Mouse (Mus musculus): ENCODE results near the gene Fbxo11. TPM values are rescaled to one million over a fixed set of nuclear protein-coding genes. Genes with fewer than 3 reads are reported as not detected.

Fbxo11 gene
- polyA plus RNA-seq, 1 experiment = 9.3 TPM

DNA sequence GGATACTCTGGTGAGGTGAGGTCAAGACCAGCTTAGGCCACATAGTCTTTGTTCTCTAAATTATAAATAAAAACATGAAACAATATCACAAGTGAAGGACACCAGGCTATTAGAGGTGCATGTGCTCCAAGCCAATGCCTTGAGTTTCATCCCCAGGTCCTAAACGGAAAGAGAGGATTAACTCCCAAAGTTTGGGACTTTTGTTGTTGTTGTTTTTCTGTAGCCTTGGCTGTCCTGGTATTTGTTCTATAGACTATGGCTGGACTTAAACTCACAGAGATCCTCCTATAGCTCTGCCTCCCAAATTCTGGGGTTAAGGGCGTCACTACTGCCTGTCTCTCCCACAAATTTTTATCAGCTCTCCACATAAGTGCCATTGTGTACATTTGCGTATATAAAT lies 32.5 kb upstream of the Fbxo11 start:
- H3ac ChIP-seq (ENCODE audit: control insufficient read depth, insufficient read length, low read depth) = no peak overlapping the region
- no peaks in the 10 kb centered on the region for H3K79me3 ChIP-seq (ENCODE audit: low read depth)
- TF ChIP-seq CEBPB (IDR thresholded peaks at IDR 0.05; ENCODE audit: low read depth) (no peak), MYOD1 (IDR thresholded peaks at IDR 0.05; ENCODE audit: control insufficient read depth, insufficient read length, low read depth) (no peak), MAX (IDR thresholded peaks at IDR 0.05) (no peak), CTCF (IDR thresholded peaks at IDR 0.05; ENCODE audit: control insufficient read depth, insufficient read depth, insufficient read length) (no peak), USF1 (IDR thresholded peaks at IDR 0.05; ENCODE audit: low read depth) (no peak), MYOG (IDR thresholded peaks at IDR 0.05; ENCODE audit: control insufficient read depth, extremely low read depth, insufficient read length) (no peak), FOSL1 (IDR thresholded peaks at IDR 0.05; ENCODE audit: insufficient read depth, low read length, poor library complexity, severe bottlenecking) (no peak)
- no peaks in the 10 kb centered on the region for H3K79me2 ChIP-seq (ENCODE audit: control insufficient read depth, insufficient read depth)
- no peak overlapping the region for H3K4me3 ChIP-seq (ENCODE audit: insufficient read depth, poor library complexity, severe bottlenecking)
- H3K27me3 ChIP-seq (ENCODE audit: control insufficient read depth, insufficient read depth, insufficient read length) = no peaks in the 10 kb centered on the region
- H3K36me3 ChIP-seq (ENCODE audit: control insufficient read depth, insufficient read depth) = no peaks in the 10 kb centered on the region

GRCm38 (mm10) chr17:88096809-88097399 lies 31.8 kb upstream of the Fbxo11 start:
- no peak for TF ChIP-seq CTCF (IDR thresholded peaks at IDR 0.05; ENCODE audit: control insufficient read depth, insufficient read depth, insufficient read length)
- TF ChIP-seq CEBPB (IDR thresholded peaks at IDR 0.05; ENCODE audit: low read depth) = no peak
- TF ChIP-seq USF1 (IDR thresholded peaks at IDR 0.05; ENCODE audit: low read depth) = no peak
- no peak for TF ChIP-seq MYOD1 (IDR thresholded peaks at IDR 0.05; ENCODE audit: control insufficient read depth, insufficient read length, low read depth)
- Histone ChIP-seq H3K79me2 (ENCODE audit: control insufficient read depth, insufficient read depth) (no peaks in the 10 kb centered on the region), H3K4me3 (ENCODE audit: insufficient read depth, poor library complexity, severe bottlenecking) (no peak overlapping the region), H3K79me3 (ENCODE audit: low read depth) (no peaks in the 10 kb centered on the region), H3K27me3 (ENCODE audit: control insufficient read depth, insufficient read depth, insufficient read length) (no peaks in the 10 kb centered on the region), H3ac (ENCODE audit: control insufficient read depth, insufficient read length, low read depth) (no peak overlapping the region), H3K36me3 (ENCODE audit: control insufficient read depth, insufficient read depth) (no peaks in the 10 kb centered on the region)

- TF ChIP-seq MAX (IDR thresholded peaks at IDR 0.05) (no peak), CEBPB (IDR thresholded peaks at IDR 0.05; ENCODE audit: low read depth) (no peak), USF1 (IDR thresholded peaks at IDR 0.05; ENCODE audit: low read depth) (no peak), CTCF (IDR thresholded peaks at IDR 0.05; ENCODE audit: control insufficient read depth, insufficient read depth, insufficient read length) (no peak), MYOG (IDR thresholded peaks at IDR 0.05; ENCODE audit: control insufficient read depth, extremely low read depth, insufficient read length) (no peak), MYOD1 (IDR thresholded peaks at IDR 0.05; ENCODE audit: control insufficient read depth, insufficient read length, low read depth) (no peak), FOSL1 (IDR thresholded peaks at IDR 0.05; ENCODE audit: insufficient read depth, low read length, poor library complexity, severe bottlenecking) (no peak)
- no peak overlapping the region for H3K4me3 ChIP-seq (ENCODE audit: insufficient read depth, poor library complexity, severe bottlenecking)
- H3K36me3 ChIP-seq (ENCODE audit: control insufficient read depth, insufficient read depth) = no peaks in the 10 kb centered on the region
- H3K79me2 ChIP-seq (ENCODE audit: control insufficient read depth, insufficient read depth) = no peaks in the 10 kb centered on the region
- no peaks in the 10 kb centered on the region for H3K27me3 ChIP-seq (ENCODE audit: control insufficient read depth, insufficient read depth, insufficient read length)
- no peaks in the 10 kb centered on the region for H3K79me3 ChIP-seq (ENCODE audit: low read depth)
- H3ac ChIP-seq (ENCODE audit: control insufficient read depth, insufficient read length, low read depth) = no peak overlapping the region
Observed at GRCm38 (mm10) chr17:88095517-88096198, 30.6 kb upstream of the Fbxo11 start.

GRCm38 (mm10) chr17:88094327-88094726 lies 29.2 kb upstream of the Fbxo11 start:
- Histone ChIP-seq H3K79me2 (ENCODE audit: control insufficient read depth, insufficient read depth) (no peaks in the 10 kb centered on the region), H3K36me3 (ENCODE audit: control insufficient read depth, insufficient read depth) (no peaks in the 10 kb centered on the region), H3K79me3 (ENCODE audit: low read depth) (no peaks in the 10 kb centered on the region), H3K27me3 (ENCODE audit: control insufficient read depth, insufficient read depth, insufficient read length) (no peaks in the 10 kb centered on the region), H3K4me3 (ENCODE audit: insufficient read depth, poor library complexity, severe bottlenecking) (no peak overlapping the region), H3ac (ENCODE audit: control insufficient read depth, insufficient read length, low read depth) (no peak overlapping the region)
- TF ChIP-seq MAX (IDR thresholded peaks at IDR 0.05) = no peak
- TF ChIP-seq FOSL1 (IDR thresholded peaks at IDR 0.05; ENCODE audit: insufficient read depth, low read length, poor library complexity, severe bottlenecking) = no peak
- TF ChIP-seq CEBPB (IDR thresholded peaks at IDR 0.05; ENCODE audit: low read depth) = no peak
- TF ChIP-seq MYOG (IDR thresholded peaks at IDR 0.05; ENCODE audit: control insufficient read depth, extremely low read depth, insufficient read length) = no peak
- no peak for TF ChIP-seq MYOD1 (IDR thresholded peaks at IDR 0.05; ENCODE audit: control insufficient read depth, insufficient read length, low read depth)
- TF ChIP-seq USF1 (IDR thresholded peaks at IDR 0.05; ENCODE audit: low read depth) = no peak
- no peak for TF ChIP-seq CTCF (IDR thresholded peaks at IDR 0.05; ENCODE audit: control insufficient read depth, insufficient read depth, insufficient read length)

- Histone ChIP-seq H3K36me3 (ENCODE audit: control insufficient read depth, insufficient read depth) (no peaks in the 10 kb centered on the region), H3ac (ENCODE audit: control insufficient read depth, insufficient read length, low read depth) (no peak overlapping the region), H3K4me3 (ENCODE audit: insufficient read depth, poor library complexity, severe bottlenecking) (no peak overlapping the region), H3K27me3 (ENCODE audit: control insufficient read depth, insufficient read depth, insufficient read length) (no peaks in the 10 kb centered on the region), H3K79me2 (ENCODE audit: control insufficient read depth, insufficient read depth) (no peaks in the 10 kb centered on the region), H3K79me3 (ENCODE audit: low read depth) (no peaks in the 10 kb centered on the region)
- TF ChIP-seq FOSL1 (IDR thresholded peaks at IDR 0.05; ENCODE audit: insufficient read depth, low read length, poor library complexity, severe bottlenecking) = no peak
- no peak for TF ChIP-seq MAX (IDR thresholded peaks at IDR 0.05)
- no peak for TF ChIP-seq CEBPB (IDR thresholded peaks at IDR 0.05; ENCODE audit: low read depth)
- no peak for TF ChIP-seq MYOG (IDR thresholded peaks at IDR 0.05; ENCODE audit: control insufficient read depth, extremely low read depth, insufficient read length)
- TF ChIP-seq MYOD1 (IDR thresholded peaks at IDR 0.05; ENCODE audit: control insufficient read depth, insufficient read length, low read depth) = no peak
- TF ChIP-seq USF1 (IDR thresholded peaks at IDR 0.05; ENCODE audit: low read depth) = no peak
- TF ChIP-seq CTCF (IDR thresholded peaks at IDR 0.05; ENCODE audit: control insufficient read depth, insufficient read depth, insufficient read length) = no peak
Observed at GRCm38 (mm10) chr17:88093798-88094197, 28.7 kb upstream of the Fbxo11 start.

Measured in C2C12 (cell line).